Mouse (Mus musculus) mesoderm, embryonic 11.5 days (tissue): ENCODE data around the gene Cul7.
A peak's percentile ranks its signal among the peaks of the same experiment; 100 is the strongest.

Experiments
- DNase-seq: peaks from one replicate; pipeline ENCODE4 v3.0.0-alpha.2; 2012; ENCODE audit warnings: low read depth, low spot score

The Cul7 gene

GRCm38 (mm10) chr17:46628791-46629684 is 21.1 kb upstream of the Cul7 start, which contains the start of gene Ptk7:
Gene Ptk7, minus strand, starts transcription at chr17:46629504.
- peak; percentile 88 for DNase-seq

GRCm38 (mm10) chr17:46629685-46630441 is 20.3 kb upstream of the Cul7 start:
- peak; percentile 85 for DNase-seq

GRCm38 (mm10) chr17:46636831-46637523 is 13.2 kb upstream of the Cul7 start:
- peak; percentile 77 for DNase-seq

GRCm38 (mm10) chr17:46639929-46640328 is 10.2 kb upstream of the Cul7 start:
- no peak for DNase-seq

GRCm38 (mm10) chr17:46642060-46642459 is 8.1 kb upstream of the Cul7 start:
- no peak for DNase-seq

- DNase-seq: no peak
Observed at GRCm38 (mm10) chr17:46644152-46644805, 5.9 kb upstream of the Cul7 start.

- DNase-seq: no peak
Observed at GRCm38 (mm10) chr17:46644916-46645475, 5.1 kb upstream of the Cul7 start.

GRCm38 (mm10) chr17:46645561-46646321 is 4.4 kb upstream of the Cul7 start, which contains the start of the genes Klc4 and Mrpl2:
Gene Klc4, minus strand, starts transcription at chr17:46646022.
Gene Mrpl2, plus strand, starts transcription at chr17:46646229.
- DNase-seq: peak; percentile 99

GRCm38 (mm10) chr17:46646322-46646662 is 3.8 kb upstream of the Cul7 start:
- no peak for DNase-seq

- no peak for DNase-seq
Observed at GRCm38 (mm10) chr17:46647279-46647678, 2.9 kb upstream of the Cul7 start.

- no peak for DNase-seq
Observed at GRCm38 (mm10) chr17:46648436-46648835, 1.7 kb upstream of the Cul7 start.

- no peak for DNase-seq
Observed at GRCm38 (mm10) chr17:46649811-46650210, 326 bp upstream of the Cul7 start.

- no peak for DNase-seq
Observed at GRCm38 (mm10) chr17:46651292-46651691, 1.2 kb downstream of the Cul7 start.

- DNase-seq: no peak
Observed at GRCm38 (mm10) chr17:46651755-46652547, 1.8 kb downstream of the Cul7 start.

- no peak for DNase-seq
Observed at GRCm38 (mm10) chr17:46656054-46656453, 5.9 kb downstream of the Cul7 start.

GRCm38 (mm10) chr17:46661351-46661750 is 11.2 kb downstream of the Cul7 start:
- DNase-seq: no peak

- DNase-seq: no peak
Observed at GRCm38 (mm10) chr17:46661981-46662380, 11.8 kb downstream of the Cul7 start.

- no peak for DNase-seq
Observed at GRCm38 (mm10) chr17:46662730-46663129, 12.6 kb downstream of the Cul7 start.

GRCm38 (mm10) chr17:46667712-46668111 is 17.6 kb downstream of the Cul7 start:
- DNase-seq: no peak

- no peak for DNase-seq
Observed at GRCm38 (mm10) chr17:46669911-46670310, 19.8 kb downstream of the Cul7 start.
